Mouse (Mus musculus) spleen, adult 2 months (tissue): ENCODE data around the gene Serp1.

ENCODE experiments used
- CTCF ChIP-seq: fragments of 200-500 bp; IDR thresholded peaks from 2 replicates; pipeline ENCODE4 v1.5.1; 2011; ENCODE audit warnings: mild to moderate bottlenecking, inconsistent platforms; ENCODE audit not compliant: insufficient read depth, insufficient read length, insufficient replicate concordance; ENCODE audit errors: extremely low read depth
- POLR2A ChIP-seq: fragments of 200-500 bp; IDR thresholded peaks from 2 replicates; pipeline ENCODE4 v1.6.1; 2011; ENCODE audit warnings: low read depth, low read length, inconsistent platforms

- TF ChIP-seq CTCF (no peak), POLR2A (no peak)
Measured at GRCm38 (mm10) chr3:58525166-58525565, 526 bp downstream of the Serp1 start.
